Mouse (Mus musculus) stomach, postnatal 0 days (tissue): Measurements from ENCODE around the gene Atxn2.

ENCODE experiments used
- CTCF ChIP-seq: IDR thresholded peaks from 2 replicates; pipeline ENCODE4 v1.5.1; 2016; ENCODE audit warnings: antibody characterized with exemption, low read depth, mild to moderate bottlenecking, moderate library complexity
- EP300 ChIP-seq: optimal IDR thresholded peaks from 2 replicates; pipeline ENCODE3; 2016; ENCODE audit warnings: antibody characterized with exemption

- TF ChIP-seq CTCF (no peak; the same call in 1 of the 2 replicates), EP300 (no peak)
These were observed 138.6 kb downstream of the Atxn2 start for GRCm38 (mm10) chr5:121849478-121850349.
